Mouse (Mus musculus): Measurements from ENCODE around the gene Aqp8. TPM values are rescaled to one million over a fixed set of nuclear protein-coding genes. Genes with fewer than 3 reads are reported as not detected.

Gene Aqp8
- total RNA-seq (2021): under 1 TPM in 1 of 2 experiments, not detected in 1; 0.24 TPM
- long read RNA-seq, experiment 1: 0 reads
- long read RNA-seq, experiment 2: 0 reads

DNA sequence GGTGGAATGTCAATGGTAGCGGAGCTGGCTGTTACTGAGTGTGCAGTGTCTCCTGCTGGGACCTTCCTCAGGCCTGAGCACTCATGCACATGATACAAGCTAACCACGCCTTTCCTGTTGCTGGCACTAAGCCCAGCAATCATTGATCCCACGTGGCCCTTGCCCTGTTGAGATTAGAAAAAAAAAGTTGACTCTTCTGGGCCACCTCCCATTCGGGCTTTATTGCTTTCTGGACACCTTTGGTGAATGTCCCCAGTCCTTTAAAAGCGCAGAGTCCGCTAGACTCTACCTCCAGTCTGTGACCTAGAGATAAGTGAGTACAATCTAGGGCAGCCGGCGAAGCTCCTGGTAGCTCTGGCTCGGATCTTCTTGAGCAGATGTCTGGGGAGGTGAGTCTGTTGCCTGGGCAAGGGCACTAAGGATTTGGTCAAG is at the start of gene Aqp8:
TSS of gene Aqp8 (plus strand) at position 222 of the 432 bp plus-strand sequence.
- DNase-seq (ENCODE audit: low spot score): no peak

DNA sequence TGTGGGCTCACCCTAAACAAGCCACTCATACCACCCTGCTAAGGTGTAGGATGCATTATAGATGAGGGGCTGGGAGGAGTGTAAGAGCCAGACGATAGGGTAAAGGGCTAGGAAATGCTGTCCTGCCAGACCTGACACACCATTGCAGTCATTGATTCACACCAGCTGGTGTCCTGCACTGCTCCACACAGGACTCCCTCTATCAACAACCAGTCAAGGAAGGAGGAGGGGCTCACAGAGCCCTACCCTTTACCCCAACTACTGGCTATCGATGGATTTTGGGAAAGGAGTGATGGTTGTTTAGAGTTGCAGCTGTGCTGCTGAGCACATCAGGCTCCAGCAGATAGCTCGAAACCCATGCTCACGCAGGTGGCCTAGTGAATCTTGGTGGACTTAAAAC is 45.3 kb upstream of the Aqp8 start:
- DNase-seq (ENCODE audit: low spot score): no peak

DNA sequence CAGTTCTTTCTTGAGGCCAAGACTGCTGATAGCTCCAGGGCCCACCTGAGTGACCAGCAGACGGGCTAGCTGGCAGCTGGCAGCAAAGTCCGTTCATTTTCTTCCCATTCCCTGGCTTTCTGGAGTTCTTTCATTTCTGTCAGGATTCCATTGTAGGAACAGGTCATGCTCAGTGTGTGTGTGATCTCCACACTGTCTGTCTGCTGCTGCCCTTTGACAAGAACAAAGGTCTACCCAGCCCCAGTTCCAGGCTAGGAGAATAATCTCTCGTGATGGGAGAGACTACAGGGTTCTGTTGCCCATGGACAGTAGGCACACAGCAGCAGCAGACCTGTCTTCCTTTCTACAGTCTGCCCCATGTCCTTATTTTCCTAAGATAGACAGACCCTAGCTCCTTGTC is 44.4 kb upstream of the Aqp8 start:
- DNase-seq (ENCODE audit: low spot score): no peak

DNA sequence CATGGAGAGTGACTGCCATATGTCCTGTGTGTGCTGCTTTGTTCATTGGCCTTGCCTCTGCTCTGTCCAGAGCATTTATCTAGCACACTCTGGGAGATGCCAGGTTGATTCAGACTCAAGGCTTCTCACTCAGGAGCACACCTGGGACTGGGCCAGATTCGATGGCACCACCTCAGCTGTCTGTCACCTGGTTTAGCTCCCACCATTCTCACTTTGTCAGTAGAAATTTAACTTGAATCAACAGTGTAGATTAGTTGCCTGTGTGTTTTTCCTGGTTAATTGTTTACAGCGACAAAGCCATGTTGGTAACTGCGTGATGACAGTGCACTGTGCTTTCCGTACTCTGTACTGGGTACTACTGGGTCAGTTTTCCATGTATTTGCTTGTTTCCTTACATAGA is 42.1 kb upstream of the Aqp8 start:
- DNase-seq (ENCODE audit: low spot score): no peak

DNA sequence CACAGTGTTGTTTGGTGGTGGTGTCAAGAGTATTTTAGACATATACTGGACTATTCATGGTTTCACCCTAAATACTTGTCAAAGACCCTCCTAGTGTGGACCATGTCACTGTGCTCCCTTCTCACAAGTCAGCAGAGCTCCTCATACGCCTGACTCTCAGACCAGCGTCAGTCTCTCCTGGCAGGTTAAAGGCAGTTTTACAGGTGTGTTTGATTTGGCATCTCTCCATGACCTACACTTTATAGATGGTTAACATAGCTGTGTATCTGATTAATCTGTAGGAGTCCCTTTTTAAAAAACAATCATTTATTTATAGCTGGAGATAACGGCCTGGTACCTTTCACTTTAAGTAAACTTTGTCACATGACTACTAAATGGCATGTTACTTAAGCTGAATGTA is 40.1 kb upstream of the Aqp8 start:
- no peak for DNase-seq (ENCODE audit: low spot score)

DNA sequence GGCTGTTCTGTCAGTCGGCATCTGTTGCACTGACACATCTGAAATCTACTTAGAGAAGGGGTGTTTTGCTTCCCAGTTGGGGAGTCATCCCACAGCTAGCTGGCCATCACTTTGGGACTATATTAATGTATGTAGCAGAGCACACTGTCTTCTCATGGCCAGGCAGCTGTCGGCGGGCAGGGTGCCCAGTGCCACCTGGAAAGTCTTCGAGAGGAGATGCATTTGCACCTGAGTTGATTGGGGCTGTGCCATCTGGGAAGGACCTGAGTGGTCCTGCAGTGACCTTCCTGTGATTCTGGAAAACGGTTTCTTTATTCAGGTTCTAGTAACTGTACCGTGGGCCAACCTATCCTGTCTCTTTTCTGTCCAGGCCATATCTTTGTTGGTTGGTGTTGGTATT is 37.8 kb upstream of the Aqp8 start:
- no peak for DNase-seq (ENCODE audit: low spot score)

DNA sequence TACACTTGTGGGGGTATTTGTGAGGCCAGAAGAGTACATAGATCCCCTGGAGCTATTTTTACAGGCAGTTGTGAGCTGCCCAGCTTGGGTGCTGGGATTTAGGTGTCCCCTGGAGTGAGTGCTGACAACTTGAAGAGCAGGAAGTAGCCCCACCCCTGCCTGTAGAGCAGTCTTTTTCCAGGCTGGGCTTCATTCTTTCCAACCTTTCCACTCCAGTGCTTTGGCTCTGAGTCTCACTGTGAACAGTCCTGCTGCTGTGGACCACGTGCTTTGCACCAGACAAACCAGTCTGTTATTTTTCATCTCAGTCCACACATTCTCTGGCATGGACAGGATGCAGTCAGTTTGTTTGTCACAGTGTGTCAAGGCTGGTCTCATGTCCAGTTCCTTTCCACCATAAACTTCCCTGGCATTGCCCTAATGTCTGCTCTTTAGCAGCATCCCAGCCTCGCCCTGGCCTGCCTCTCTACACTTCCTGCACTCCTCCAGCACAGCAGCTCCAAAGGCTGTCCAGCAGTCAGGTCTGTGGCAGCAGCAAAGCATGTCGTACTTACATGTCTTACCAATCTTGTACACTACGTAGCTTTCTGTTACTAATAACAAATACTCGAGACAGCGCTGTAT is 36.8 kb upstream of the Aqp8 start:
- DNase-seq (ENCODE audit: low spot score): no peak

DNA sequence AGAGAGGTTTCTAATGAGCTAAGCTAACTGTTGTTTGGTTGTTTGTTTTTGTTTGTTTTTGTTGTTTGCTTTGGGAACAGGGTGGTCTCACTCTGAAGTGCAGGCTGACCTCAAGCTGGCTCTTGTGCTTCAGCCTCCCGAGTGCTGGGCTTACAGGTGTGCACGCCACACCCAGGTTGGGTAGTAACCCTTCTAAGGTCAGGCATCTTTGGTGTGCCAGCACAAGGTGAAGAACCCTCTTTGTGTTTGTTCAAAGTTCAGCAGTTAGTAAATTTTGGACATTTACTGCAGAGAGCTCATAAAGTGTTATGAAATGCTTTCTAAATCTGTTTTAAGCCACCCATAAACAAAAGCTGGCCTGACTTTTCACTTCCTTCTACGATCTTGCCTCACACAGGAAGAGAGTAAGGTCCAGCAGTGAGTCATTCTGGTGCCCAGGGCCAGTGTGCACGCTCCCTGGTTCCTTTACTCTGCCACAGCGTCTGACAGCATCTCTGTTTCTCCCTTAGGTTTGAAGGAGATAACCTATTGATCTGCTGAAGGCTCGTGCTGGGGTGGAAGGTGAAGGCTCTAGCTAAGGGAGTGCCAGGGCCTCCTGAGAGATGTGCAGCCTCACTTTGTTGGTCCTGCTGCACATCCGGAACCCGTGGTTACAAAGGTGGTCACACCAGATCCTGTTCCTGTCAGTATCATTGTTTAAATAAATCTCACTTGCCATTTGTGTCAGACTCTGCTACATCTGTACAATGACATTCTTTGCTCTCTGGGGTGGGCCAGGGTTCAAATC is 32.3 kb upstream of the Aqp8 start:
- DNase-seq (ENCODE audit: low spot score): peak; percentile 33

DNA sequence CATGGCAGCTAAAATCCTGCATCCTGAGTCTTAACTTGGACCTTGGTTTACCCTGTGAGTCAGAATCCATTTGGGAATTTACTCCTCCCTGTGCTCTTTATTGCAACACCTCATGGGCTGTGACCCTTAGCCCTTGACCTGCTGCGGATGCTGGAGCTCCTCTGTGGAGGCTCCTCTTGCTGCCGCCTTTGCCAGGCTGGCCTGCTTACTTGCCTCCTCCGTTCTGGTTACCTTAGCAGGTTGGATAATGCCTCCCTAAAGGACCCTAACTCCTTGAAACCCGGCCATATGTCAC is 31.7 kb upstream of the Aqp8 start:
- no peak for DNase-seq (ENCODE audit: low spot score)

DNA sequence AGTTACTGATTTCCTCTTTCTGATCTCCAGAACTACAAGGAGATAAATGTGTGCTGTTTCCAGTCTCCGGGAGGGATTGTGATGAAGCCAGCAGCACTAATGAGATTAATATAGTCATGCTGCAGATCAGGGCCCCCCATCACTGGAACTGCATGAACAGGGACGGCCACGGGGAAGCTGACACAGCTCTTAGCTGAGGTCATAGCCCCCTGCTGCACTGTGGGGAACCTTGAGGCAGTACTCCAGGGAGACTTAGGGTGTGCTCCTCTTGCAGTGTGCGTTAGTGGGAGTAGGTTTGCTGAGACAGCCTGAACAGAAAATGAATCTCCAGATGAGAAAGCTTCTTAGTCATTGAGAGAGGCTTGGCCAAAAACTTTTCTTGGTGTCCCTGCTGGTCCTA is 30.9 kb upstream of the Aqp8 start:
- no peak for DNase-seq (ENCODE audit: low spot score)

DNA sequence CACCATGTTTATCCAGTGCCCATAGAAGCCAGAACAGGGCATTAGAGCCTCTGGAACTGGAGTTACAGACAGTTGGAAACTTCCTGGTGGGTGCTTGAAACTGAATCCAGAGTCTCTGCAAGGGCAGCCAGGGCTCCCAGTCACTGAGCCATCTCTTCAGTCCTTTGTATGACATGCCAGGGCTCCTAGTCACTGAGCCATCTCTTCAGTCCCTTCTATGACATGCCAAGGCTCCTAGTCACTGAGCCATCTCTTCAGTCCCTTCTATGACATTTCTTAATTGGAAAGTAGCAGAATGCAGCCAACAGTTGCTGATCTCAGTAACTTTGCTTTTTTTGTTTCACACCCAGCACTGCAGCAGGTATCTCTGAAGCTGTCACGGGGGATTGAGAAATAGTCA is 20.0 kb upstream of the Aqp8 start:
- DNase-seq (ENCODE audit: low spot score): no peak

DNA sequence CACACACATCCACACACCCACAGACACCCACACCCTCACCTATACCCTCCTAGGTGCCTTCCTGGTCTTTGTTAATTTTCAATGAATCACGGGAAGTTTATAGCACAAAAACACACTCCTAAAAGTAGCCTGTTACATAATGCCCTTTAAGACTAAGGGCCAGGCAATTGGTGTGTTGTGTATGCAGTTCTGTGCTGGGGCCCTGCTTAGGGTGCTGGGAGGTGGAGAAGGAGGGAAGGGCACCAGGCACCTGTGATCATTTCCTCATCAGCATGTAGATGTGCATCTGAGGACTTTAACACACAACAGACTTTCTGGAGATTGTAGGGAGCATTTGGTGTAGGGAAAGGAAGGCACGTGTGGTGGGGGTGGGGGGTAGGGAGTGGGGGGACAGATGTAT is 13.3 kb upstream of the Aqp8 start:
- DNase-seq (ENCODE audit: low spot score): no peak

DNA sequence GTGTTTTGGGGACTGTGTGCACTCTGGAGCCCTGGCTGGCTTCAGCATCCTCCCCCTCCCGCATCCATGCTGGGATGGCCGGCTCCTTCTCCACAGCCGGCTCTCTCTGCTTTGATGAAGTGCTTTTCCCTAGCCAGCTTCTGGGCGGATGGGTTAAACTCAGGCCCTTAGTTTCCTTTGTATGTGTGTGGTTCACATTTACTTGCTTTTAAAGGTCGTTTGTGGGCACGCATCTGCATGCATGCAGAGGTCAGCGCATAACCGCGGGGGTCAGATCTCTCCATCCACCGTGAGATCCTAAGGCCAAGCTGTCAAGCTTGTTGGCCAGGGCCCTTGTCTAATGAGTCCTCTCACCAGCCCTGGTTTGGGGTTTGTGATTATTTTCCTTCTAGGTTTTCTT is 12.4 kb upstream of the Aqp8 start:
- DNase-seq (ENCODE audit: low spot score): no peak

DNA sequence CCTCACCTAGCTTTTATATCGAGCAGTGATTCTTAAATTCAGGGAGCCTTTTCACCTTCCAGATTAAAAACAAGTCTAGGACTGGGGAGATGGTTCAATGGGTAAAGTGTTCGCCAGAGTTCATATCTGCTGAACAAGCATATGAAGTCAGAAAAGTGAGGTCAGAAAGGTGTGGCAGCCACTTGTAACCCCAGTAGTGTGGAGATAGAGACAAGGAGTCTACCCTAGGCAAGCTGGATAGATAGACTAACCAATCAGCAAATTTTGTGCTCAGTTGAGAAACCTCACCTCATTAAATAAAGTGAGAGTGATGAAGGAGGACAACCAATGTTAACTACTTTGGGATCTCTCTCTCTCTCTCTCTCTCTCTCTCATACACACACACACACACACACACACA is 11.6 kb upstream of the Aqp8 start:
- DNase-seq (ENCODE audit: low spot score): no peak

DNA sequence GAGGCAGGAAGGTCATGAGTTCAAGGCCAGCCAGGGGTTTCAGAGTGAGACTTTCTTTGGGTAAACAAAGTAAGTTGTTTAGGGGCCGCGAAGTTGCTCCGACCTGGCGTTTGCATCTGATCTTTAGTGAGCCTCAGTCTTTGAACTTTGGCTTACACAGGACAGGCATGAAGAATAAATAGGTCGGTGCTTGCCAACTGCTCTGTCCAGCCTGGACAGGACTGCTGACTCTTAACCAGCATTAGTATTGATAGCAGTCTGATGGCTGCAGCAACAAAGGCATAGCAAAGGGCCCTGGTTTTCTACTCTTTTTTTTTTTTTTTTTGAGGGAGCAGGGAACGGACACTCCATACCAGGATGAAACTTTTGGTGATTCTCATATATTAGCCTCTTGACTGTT is 9.5 kb upstream of the Aqp8 start:
- no peak for DNase-seq (ENCODE audit: low spot score)

DNA sequence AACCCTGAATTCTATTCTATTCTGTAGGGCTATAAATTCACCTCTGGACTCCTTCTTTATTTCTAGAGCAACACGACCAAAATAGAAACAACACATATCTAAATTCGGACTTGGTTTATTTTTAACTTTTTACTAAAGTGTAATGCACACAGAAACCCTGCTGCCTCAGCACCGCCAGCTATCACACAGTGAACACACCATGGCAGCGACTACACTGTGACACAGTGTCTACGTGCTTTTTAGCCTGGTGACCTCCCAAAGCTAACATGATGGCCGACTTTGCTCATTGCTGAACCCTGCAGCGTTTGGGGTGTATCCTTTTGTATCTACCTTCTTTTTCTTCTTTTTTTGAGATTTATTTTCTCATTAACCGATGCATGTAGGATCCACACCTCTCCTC is 9.0 kb upstream of the Aqp8 start:
- peak; percentile 50 for DNase-seq (ENCODE audit: low spot score)

DNA sequence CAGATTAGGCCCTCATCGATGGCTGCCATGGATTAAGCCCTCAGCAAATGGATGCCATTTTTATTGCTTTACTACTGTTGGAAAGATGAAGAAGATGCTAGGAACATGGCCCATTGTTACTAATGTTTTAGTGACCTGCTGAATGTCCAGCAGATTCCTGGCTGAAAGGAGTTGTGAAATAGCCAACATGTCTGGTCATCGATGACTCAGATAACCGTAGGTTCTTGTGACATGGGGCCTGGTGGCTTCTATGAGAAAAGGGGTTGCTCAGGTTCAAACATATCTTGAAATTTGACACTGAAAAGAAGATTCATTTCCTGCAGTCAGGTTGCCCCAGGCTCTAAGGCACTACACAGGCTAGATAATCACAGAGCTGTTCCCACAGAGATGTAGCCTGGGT is 7.0 kb upstream of the Aqp8 start:
- no peak for DNase-seq (ENCODE audit: low spot score)

DNA sequence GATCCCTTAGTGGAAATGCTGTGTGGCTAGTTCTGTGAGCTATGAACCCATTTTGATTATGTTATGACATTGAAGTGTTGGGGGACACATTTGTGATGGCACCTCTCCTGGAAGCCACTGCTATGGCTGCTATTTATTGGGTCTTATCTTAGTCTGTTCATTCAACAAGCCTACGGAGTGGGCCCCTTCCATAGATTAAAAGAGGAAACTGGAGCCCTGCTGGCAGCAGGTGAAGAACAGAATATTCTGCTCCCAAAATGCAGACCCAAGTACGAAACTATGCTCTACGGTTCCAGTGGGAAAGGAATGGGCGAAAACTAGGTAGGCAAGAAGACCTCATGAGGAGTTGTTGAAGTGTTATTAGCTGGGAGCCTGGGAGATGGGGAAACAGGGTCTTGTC is 3.8 kb upstream of the Aqp8 start:
- no peak for DNase-seq (ENCODE audit: low spot score)

DNA sequence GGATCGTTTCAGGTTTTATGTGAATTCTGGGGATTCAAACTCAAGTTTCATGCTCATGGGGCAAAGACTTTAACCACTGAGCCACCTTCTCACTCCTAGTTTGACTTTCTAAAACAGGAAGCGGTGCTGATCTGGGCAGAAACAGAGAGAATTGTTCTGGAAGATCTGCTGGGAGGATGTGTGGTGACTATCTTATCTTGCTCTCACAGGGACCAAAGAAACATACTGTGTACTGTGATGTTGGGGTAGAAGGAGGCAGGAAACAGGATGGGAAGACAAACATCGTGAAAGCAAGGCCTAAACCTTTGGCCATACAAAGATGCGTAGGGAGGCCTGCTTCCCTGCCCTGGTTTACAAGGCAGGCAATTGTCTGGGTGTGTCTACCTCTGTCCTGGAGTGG is 2.8 kb upstream of the Aqp8 start:
- no peak for DNase-seq (ENCODE audit: low spot score)

DNA sequence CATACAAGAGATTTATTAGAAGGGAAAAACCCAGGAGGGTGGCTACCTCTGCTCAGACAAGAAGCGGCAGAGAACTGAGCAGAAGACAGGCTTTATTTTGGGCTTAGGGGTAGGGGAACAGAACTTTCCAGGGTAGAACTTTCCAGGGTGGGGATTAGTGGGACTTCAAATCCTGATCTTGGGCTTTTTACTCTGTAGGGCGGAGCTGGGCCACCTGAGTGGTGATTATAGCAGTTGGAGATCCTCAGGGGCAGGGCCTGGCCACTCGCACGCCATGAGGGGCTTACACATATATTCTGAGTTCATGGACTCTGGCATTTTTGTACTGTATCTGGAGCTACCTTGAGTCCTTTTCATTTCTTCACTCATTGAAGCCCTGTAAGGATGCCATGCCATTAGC is 775 bp upstream of the Aqp8 start:
- no peak for DNase-seq (ENCODE audit: low spot score)

DNA sequence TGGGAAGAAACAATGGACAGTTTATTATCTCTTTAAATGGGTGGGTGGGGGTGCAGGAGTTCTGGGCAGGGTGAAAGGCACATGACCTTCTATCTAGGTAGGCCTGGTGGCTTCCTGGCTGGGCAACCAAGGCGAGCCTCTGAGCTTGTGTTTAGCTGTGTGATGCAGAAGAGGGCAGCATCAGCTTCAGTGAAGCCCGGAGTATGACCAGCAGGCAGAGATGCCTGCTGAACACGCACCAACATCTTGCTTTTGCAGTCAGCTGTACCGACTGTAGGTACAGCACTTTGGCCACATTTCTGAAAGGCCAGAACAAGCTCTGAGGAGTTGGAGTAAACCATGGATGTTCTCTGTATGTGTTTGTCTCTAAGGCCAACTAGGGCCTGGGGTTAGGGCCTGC is 1.5 kb downstream of the Aqp8 start:
- no peak for DNase-seq (ENCODE audit: low spot score)

DNA sequence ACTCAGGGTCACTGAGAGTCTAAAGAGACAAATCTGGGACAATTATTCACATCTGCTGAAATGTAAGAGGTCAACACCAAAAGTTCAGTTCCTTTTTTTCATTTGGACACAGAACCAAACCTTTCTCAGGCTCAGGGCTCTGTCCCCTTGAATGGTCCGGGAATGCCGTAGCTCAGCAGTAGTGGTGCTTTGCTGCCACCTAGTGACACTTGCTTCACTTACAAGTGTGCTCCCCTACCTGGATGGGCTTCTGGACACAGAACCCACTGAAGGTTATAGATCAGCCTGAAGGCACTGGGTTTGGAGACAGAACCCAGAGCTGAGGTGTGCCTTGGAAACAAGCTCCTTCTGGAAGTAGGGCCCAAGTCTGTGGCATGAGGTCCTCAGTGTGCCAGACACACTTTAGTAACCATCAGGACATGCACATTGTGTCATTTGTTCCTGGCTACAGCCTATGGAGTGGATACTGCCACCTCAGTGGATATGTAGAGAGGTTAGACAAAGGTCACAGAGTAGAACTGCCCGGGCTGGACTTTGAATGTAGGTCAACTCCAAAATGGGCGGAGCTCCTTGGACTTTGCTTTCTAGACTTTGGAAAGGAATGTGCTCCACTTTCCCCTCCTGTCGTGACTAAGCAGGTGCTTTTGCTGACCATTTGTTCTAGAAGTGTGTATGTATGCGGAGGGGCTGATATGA is 3.7 kb downstream of the Aqp8 start:
- DNase-seq (ENCODE audit: low spot score): peak; percentile 75

DNA sequence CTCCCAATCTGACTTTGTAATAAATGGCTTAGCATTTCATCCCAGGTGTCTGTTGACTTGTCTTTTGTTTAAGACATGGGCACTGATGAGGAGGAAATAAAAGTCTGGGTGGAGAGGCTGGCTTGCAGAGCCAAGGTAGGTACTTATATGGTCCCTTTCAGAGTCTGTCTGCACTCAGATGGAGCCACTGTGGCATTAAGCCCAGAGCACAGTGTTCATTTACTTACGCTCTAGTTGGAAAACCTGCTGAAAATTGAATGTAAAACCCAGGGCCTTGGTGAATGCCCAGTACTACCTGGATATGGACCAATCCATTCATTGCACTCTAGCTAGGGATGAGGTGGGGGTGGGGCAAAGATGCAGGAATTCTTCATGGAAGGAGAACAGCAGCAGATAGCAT is 5.9 kb downstream of the Aqp8 start:
- no peak for DNase-seq (ENCODE audit: low spot score)
